Mouse (Mus musculus) cerebellum, adult (tissue): ENCODE measurements at regions not wholly inside any gene's neighbourhood (a gene's known extent, or its start where the extent isn't known, plus 50 kb on each side); places are given as distances from the start of the nearest gene placed in this dataset.
"Not testable (repeated sequence)": the region's sequence is repeated elsewhere in the genome, so short reads cannot be mapped to it uniquely, and the experiment has no call there.

Source experiments
- ATAC-seq: cut with Nextera tagmentation; 2 replicates; pipeline ENCODE4 v1.9.2; 2017; ENCODE audit warnings: mild to moderate bottlenecking, moderate library complexity, mixed read lengths; ENCODE audit not compliant: insufficient number of reproducible peaks, low FRiP score, low TSS enrichment

DNA sequence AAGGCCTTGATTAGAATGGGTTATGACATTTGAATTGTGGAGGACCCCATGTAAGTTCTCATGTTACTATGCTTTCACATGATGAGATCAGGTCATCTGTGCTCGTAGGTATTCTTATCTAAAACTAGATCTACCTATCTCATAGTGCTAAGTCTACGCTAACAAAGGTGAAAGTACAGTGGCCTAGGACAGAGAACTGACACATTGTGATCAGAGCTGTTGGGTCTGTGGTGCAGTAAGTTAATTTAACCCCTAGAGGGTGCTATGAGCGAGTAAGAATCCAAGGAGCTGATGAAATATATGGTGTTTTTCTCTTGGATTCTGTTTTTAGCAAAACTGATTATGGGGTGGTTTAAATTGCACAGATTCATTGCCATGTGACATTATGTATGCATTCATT lies 3638.6 kb downstream of the 9330182O14Rik start:
- ATAC-seq = 0 out of 2 replicates have a peak, but pooled peaks have one; percentile 31

DNA sequence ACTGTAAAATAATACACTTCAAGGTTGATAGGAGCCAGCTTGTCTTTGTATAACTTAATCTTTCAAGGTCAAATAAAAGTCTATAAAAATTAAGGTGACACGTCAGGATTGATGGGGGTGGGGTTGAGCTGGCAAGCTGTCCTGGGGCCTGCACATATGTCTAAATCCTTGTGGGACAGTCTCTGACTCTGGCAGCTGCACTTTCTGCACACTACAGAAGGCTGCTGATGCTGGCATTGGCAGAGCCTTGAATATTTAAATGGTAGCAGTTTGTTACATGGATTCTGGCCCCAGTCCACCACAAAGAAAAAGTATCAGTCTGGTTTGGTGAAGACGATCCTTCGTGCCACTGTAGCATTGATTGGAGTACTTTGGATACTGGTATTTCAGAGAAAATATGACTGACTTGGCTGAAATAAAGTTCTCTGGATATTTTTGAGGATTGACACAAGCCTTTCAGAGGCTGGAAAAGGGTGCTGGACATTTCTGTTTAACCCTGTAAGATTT lies 3648.0 kb downstream of the 9330182O14Rik start:
- ATAC-seq = not testable (repeated sequence)

DNA sequence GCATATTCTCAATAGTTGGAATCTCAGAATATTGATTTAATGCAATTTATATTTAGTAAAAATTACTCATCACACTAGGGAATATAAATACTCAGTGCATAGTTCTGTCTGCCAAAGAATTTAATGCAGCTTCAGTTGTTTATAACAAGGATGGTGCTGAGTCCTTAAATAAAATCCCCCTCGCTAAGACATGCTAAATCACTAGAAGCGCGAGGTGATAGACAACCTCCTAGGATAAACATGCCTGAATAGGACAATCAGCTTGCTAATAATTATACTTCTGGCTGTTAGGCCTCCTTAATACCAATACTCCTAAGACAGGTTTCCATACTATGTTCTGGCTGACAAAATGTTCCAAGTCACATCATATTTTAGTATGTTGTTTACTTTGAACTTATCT lies 3650.0 kb downstream of the 9330182O14Rik start:
- no peak for ATAC-seq

DNA sequence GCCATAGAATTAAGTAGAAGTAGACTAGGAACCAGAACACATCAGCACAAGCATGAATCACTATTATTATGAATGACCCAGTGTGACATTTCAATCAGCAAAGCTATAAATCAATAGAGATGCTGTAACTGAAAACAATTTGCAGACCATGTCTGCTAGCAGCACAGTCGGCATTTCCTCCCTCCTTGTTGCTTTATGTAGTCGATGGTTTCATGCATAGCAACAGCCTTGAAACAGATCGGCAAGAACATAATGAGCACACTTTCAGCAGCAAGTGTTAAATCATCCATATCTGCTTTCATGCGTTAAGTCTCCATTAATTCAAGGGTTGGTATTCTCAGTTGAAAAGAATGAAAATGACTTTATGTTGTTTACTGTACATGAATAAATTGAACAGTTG lies 3669.2 kb downstream of the 9330182O14Rik start:
- no peak for ATAC-seq
